Mouse (Mus musculus) urinary bladder, adult 2 months (tissue): ENCODE data around the gene Tmem232. TPM values are rescaled to one million over a fixed set of nuclear protein-coding genes. Genes with fewer than 3 reads are reported as not detected.
"Not testable (repeated sequence)": the region's sequence is repeated elsewhere in the genome, so short reads cannot be mapped to it uniquely, and the experiment has no call there.

ENCODE experiments used
- DNase-seq: peaks from one replicate; pipeline ENCODE4 v3.0.0; 2022; ENCODE audit warnings: low spot score
- polyA plus RNA-seq: library from polyadenylated mRNA; depleted of rRNA; stranded (reverse); fragments of >200 nt; gene quantifications from 2 replicates; pipeline ENCODE4 v1.2.3, GENCODE M21; 2012

Gene Tmem232
- polyA plus RNA-seq, 1 experiment, result 0.01 TPM

DNA sequence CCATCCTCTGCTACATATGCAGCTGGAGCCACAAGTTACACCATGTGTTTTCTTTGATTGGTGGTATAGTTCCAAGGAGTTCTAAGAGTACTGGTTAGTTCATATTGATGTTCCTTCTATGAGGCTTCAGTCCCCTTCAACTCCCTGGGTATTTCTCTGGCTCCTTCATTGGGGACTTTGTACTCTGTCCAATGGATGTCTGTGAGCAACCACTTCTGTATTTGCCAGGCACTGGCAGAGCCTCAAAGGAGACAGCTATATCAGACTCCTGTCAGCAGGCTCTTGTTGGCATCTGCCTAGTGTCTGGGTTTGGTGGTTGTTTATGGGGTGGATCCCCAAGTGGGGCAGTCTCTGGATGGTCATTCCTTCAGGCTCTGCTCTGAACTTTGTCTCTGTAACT lies 8.2 kb downstream of the Tmem232 start:
- not testable (repeated sequence) for DNase-seq

DNA sequence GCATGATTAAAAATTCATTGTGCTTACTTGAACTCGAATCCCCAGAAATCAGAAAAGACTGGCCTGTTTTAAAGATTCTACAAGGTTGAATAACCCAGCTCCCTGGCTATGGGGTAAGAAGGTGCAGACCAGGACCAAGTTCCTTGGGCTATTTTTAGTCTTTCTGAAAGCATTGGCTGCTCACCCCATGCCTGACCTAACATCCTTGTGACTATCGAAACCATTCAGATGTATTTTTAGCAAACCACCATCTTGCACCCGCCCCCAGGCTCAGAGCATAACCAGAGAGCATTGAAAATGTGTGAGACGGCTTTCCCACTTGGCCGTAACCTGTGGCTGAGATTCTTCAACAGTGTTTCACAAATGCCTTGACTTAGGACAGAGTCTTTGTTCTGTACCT lies 13.1 kb downstream of the Tmem232 start:
- DNase-seq, result no peak

DNA sequence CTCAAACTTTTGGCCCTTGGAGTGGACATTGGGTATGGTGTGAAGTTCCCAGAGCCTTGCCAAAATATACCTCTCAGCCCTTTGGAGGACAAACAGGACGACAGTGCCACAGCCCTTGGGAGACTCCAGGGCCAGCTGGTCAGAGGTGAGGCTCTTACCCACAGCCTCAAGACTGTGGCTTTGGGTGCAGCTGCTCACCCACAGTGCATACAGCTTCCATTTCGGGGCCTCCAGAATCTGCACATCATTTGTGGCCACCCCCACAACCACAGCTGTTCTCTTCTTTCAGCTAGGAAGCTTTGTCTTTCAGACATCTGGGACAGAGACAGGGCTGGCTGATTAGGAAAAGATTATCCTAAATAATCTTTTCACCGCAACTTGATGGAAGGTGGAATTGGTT lies 27.1 kb downstream of the Tmem232 start:
- DNase-seq, result no peak

DNA sequence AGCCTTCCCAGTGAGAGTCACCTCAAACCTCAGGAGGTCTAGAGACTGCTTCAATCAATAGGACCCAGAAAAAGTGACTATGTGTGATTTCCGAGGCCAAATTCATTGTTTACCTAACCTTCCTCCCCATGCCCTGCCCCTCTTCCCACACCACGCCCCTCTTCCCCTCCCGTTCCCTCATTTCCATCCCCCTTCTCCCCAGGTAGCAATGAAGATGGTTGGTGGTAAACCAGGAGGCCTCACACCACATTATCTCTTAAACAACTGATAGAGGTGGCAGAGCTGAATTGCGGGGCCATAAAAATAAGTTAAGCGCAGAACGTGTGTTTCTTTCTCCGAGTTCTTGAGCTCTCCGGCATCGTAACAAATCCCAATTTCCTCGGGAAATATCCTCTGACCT lies 55.9 kb downstream of the Tmem232 start:
- DNase-seq, result no peak

DNA sequence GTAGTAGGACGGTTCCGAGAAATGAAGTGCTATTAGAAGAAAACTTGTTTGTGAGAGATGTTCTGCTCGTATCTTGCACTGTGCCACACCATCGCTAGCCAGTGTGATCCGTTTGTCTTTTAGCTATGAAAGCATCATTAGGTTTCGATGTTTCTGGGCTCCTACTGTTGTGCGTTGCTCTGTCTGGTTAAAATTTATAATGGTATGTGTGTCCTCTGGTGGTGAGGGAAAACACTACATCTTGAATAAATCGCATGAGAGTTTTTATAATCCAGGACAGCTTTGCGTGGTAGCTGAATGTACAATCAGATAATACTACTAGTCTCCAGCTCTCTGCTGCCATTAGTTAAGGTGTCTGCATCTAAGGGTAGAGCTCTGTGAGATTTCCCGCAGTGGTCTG lies 63.8 kb downstream of the Tmem232 start:
- no peak for DNase-seq

DNA sequence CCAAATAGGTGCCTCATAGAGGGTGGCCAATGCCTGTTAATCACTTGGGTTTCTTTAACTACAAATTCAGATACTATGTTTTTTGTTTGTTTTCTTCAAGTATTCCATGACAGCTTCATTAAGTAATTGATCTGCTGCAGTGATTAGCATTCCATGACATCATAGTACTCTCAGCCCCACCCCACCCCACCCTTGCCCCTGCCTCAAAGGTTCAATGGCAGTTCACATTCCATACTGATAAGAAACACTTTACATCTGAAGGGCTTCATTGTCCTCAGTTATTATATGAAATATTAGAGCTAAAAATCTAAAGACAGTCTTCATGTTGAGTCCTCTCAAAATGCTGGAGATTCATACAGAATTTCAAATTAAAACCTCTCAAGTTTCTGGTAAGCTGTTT lies 89.8 kb downstream of the Tmem232 start:
- no peak for DNase-seq

DNA sequence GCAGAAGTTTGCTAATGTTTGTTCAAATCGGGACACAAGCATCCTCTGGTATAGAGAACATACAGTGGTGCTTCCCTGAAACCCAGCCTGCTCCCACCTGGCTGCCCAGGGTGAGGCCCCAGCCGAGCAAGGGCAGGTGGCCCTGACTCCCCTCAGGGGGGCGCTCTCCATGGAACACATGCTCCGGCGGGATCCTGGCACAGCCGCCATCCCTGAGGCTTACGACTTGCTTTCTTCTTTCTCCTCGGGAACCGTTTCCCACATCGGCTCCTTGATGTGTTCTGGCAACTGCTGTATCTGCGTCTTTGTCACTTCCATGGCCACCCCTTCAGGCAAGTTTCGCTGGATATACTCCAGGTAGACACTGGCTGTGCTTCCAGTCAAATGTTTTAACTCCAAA lies 102.7 kb downstream of the Tmem232 start:
- not testable (repeated sequence) for DNase-seq

DNA sequence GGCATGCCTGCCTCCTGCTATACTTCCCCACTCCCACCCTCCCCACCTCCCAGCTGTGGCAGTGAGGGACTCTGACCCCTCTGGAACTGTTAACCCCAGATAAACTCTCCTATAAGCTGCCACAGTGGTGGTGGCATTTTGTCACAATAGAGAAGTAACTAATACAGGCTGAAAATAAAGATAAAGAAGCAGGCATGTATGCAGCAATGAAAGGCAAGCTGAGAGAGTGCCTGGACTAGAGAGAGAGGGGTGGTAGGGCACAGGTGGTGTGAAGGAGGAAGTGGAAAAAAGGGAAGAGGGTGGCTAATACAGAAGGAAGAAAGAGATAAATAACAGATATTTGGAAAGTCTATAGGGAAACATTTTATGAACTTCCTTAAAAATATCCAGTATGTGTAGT lies 121.5 kb downstream of the Tmem232 start:
- DNase-seq, result no peak

DNA sequence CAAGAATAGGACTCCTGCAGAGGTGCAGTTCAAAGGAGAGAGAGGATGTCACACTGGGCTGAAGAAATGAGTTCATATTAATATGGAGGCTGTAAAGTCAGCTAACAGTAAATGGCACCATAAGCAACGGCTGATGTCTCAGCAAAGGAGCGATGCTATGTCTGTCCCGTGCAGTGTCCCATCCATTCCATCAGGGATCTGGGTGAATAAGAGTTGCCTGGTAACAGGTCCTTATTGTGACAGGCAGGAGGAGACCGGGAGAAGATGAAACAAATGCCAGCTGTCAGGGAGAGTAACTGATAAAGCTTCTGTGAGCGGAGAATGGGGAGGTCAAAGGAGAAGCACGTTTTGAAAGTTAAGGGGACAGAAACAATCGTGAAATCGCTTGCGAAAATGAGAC lies 135.3 kb downstream of the Tmem232 start:
- no peak for DNase-seq

DNA sequence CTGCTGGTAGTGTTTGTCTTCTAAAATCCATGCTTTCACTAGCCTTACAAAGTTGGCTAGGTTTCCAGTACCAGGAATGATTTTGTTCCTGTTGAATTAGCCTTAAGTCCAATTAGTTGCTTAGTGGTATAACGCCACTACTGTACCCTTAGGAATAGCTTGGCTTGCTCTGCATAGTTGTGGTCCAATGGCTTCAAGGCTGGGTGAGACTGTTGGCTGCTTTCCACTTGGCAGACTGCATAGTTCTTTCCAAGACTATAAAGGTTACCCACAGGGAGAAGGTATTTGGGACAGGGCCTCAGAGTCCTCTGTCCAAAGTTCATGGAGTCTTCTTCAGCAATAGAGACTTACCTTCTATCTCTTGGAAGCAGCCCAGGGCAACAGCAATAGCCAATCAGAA lies 139.7 kb downstream of the Tmem232 start:
- DNase-seq, result no peak

DNA sequence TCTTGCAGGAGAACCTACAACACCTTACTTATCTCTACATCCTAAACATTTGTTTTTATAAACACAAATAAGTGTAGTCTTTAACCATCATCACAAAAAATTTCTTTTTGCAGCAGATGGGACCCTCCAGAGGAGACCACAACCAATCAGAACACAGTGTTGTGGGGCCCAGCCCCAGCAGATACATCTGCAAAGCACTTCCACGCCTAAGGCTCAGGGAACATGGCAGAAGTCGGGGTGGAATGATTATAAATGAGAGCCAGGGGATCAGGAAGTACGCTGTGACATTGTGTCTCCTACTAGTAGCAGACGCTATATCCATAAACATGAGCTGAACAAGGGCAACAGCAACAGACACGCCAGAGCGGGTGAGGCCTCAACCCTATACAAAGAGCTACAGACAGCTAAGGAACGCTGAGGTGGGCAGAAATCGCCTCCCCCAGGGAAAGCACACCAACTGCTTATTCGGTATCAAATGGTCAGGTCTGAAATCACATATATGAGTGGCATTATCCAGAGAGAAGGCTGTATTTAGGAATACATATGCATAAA lies 156.1 kb downstream of the Tmem232 start:
- DNase-seq, result no peak

DNA sequence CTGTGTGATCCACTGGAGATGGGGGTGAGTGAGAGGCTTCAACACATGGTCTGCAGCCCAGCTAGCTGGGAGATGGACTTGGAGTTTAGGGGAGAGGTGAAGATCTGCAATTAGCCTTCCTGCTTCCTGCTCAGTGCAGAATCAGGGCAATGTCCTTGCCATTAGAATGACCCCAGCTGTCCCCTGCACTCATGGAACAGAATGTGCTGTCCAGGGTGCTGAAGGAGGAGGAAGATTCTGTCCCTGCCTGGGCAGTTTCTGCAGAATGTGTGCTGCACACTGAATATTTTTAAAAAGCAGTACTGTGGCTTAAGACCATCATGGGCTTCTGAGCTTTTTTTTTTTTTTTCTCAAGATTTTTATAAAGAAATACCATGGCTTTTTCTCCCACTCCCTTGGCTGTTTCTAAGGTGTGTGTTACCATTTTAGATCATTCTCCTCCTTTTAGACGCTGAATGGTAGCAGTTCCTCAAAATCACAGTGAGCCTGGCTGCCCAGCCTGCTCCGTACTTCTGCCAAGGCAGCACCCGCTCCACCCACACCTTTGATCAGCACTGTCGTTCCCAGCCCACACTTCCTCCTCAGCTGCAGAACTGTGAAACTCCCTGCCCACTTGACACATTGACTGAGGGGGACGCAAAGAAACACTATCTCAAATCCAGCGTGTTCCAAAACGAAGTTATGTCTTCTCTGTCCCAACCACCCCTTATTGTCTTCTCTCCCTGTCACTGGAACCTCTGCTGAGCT lies 170.4 kb downstream of the Tmem232 start:
- no peak for DNase-seq

DNA sequence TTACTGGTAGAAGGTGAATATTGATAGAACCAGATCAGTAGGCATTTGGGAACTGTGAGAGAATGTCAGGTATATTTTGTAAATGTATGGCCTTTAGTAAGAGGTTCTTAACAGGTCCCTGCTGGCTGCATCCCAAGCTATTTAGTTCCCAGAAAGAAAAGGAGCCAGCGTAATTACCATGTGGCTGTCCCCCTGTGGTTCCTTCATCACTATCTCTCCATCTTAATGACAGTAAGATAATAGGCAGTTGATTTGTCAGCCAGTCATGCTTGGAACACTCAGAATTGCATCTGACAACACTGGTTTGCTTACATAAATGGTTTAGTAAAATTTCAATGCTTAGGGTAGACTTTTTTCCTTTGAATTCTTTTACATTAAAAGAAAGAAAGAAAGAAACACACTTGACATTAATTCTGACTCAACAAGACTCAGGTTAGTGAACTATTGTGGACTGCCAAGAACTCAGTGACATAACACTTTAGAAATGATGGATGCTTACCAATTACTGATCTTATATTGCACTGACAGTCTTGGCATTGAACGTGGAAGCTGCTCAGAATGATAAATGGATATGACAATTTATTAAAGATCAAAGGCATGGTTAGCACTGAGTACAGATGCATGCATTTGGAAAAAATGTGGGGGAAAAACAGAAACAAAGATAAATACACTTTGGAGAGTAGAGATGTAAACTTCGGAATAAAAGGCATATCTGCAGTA lies 174.9 kb downstream of the Tmem232 start:
- no peak for DNase-seq

DNA sequence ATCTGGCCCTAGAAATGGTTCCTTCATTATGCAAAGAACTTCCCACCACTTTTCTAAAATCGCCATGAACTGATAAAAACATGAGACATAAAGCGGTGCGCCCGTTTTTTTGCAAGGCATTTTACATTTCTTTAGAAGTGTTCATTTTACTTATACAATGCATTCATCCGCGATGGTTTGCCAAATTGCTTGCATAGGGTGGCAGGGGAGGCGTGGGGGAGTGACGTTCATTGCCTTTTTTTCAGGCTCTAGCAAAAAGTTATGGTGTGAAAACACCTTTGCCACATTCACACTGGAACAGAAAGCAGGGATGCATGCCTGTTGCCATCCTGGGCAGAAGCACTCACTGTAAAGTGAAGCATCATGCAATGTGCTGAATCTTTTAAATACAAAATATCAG lies 188.7 kb downstream of the Tmem232 start:
- no peak for DNase-seq

DNA sequence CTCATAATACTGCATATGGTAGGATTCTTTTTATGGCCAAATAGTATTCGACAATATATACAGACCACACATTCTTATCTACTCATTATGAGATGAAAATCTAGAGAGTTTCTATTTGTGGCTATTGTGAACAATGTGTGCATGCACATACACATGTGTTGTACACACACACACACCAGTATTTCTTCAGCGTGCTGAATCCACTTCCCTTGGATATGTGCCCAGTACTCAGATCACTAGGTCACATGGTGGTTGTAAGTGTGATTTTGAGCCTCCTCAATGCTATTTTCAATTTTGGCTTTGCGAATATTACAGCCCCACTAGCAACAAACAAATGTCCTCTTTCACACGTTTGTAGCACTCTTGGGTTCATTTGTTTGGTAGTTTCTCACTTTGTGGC lies 200.6 kb downstream of the Tmem232 start:
- DNase-seq, result no peak

DNA sequence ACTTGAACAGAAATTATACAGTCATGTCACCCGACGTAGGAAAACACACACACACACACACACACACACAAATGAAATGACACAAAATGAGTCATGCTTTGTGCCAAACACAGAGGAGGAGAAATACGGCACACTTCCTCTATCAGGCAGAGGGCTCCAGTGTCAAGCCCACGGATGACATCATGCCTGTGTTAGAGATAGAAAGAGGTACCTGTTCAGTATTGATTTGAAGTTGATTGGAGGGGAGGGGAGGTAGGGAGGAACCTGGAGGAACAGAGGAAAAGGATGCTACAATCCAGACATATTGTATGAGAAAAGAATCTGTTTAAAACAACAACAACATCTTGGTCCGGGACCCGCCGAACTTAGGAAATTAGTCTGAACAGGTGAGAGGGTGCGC lies 209.8 kb downstream of the Tmem232 start:
- DNase-seq, result no peak

DNA sequence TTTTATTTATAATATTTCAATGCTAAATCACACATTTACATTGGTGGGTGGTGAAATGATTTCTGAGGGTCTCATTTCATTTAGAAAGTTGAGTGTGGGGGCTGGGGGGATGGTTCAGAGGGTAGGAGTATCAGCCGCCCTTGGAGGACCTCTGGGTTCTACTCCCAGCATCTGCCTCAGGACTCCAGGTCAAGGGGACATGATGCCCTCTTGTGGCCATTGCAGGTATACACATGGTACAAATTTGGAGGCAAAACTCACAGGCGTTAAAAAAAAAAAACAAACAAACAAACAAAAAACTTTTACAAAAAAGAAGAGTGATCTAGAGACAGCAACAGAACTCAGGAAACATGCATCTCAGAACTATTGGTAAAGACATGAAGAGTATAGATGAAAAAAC lies 215.3 kb downstream of the Tmem232 start:
- no peak for DNase-seq

DNA sequence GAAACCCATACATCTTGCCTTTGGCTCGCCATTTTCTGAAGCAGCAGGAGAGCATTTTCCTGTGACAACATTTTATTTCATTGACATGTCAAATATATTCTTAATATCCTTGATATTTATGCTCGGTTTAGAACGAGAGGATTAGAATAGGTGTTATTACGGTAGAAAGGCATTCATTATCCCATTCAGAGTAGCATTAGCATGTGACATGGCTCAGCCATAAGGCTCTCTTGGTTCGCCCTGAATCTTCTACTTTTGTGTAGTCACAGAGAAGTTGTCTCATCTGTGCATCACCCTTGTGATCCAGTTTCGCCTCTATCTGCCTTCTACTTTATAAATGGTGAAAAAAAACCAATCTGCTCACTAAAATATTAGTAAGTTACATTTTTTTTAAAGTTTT lies 220.0 kb downstream of the Tmem232 start:
- DNase-seq, result no peak

DNA sequence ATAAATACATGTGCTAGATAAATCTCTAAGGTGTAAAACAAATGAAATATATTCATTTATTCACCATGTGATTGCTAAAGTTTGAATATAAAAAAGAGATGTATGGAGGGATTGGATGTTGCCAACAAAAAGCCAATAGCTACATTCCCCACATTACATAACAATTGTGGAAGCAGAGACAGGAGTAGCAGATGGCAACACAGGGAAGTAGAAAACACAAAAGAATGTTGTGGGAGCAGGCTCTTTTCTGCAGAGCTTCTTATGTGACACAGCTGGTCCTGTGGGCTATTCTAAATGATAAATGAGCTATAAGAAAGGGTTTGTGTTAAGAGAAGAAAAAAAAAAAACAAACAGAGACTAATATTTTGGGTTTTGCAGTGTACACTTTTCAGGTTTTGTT lies 240.6 kb downstream of the Tmem232 start:
- no peak for DNase-seq

DNA sequence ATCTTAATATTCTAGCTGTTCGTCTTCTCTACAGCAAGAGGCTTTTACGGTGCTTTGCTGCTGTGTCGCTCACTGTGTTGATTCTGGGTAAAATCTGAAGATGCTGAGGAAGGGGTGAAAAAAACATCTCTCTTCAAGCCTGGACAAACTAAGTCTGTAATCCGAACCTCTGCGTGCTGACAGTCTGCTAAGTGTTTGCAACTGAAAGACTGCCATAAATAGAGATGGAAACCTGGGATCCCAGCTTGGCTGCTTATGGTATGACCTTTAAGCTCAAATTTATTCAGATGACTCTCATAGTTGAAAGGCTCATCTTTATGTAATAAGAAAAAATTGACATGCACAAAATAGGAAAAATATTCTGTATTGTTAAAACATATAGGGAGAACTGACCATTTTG lies 242.8 kb downstream of the Tmem232 start:
- no peak for DNase-seq

DNA sequence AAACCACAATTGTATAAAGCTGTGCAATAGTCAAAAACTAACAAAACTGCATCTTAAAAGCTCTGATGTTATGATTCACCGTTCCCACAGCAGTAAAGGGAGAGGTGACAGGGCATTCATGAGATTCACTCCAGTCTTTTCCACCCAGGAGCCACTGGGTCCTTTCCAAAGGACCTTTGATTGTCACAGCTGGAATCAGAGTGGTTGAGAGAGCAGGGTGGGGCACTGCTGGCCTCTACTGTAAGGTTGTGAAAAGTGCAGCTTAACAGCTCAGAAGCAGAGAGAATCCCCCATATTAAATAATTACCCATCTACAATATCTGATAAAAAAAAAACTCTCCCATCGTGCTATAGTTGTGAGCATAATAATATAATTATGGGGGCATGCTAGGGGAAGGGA lies 288.4 kb downstream of the Tmem232 start:
- DNase-seq, result no peak

DNA sequence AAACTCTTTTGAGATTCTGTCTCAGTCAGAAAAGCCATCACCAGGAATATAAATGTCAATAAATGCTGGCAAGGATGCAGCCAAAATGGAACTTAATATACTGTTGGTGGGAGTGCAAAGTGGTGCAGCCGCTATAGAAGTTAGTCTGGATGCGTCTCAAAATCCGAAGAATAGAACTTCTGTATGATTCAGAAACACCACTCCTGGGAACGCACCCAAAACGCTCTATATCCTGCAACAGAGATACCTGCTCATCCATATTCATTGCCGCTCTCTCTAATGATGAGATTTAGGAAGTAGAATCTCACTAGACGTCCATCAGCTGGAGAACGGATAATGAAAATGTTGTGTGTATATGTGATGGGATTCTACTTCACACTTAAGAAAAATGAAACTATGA lies 290.3 kb downstream of the Tmem232 start:
- DNase-seq, result no peak

DNA sequence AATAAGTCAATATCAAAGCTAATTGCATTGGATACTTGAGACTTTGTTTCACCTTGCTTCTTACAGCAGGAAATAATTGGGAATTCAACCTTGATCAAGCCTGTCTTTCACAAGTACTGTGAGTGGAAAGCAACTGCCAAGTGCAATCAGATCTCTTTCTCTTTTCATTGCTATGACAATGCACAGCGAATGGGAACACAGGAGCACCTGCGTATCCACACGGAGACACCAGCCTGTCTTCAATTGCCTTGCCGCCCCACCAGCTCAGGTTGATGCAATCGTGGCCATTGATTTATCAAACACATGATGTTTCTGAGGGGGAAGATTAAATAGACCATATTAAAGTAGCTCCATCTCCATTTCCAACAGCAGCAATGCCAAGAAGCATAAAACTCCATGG lies 296.9 kb downstream of the Tmem232 start:
- DNase-seq, result no peak
